Mouse (Mus musculus): ENCODE measurements around the gene Ranbp3l.

GRCm38 (mm10) chr15:9088683-9089072, 120.9 kb downstream of the Ranbp3l start:
- no peak for TF ChIP-seq CTCF (IDR thresholded peaks at IDR 0.05; ENCODE audit: low read depth)
- TF ChIP-seq EP300 (IDR thresholded peaks at IDR 0.05; ENCODE audit: low read depth), result no peak

Data from liver, postnatal 0 days (tissue).